Mouse (Mus musculus) liver (tissue): ENCODE data around the gene Dlx3.

Experiments used
- DNase-seq: peaks from one replicate; pipeline ENCODE4 v3.0.0-alpha.2; 2020; ENCODE audit warnings: mixed read lengths

Gene Dlx3

GRCm38 (mm10) chr11:95125366-95125948 lies 5.5 kb downstream of the Dlx3 start:
- no peak for DNase-seq

- peak; percentile 30 for DNase-seq
Measured at GRCm38 (mm10) chr11:95126272-95127245, 6.6 kb downstream of the Dlx3 start.

- no peak for DNase-seq
Measured at GRCm38 (mm10) chr11:95128359-95128758, 8.4 kb downstream of the Dlx3 start.

GRCm38 (mm10) chr11:95130668-95131252 lies 10.8 kb downstream of the Dlx3 start:
- no peak for DNase-seq

GRCm38 (mm10) chr11:95133321-95133720 lies 13.4 kb downstream of the Dlx3 start:
- no peak for DNase-seq

GRCm38 (mm10) chr11:95137281-95137680 lies 17.4 kb downstream of the Dlx3 start:
- DNase-seq, result no peak

- no peak for DNase-seq
Measured at GRCm38 (mm10) chr11:95139871-95140270, 20.0 kb downstream of the Dlx3 start.

GRCm38 (mm10) chr11:95142258-95142657 lies 22.3 kb downstream of the Dlx3 start:
- DNase-seq, result no peak

GRCm38 (mm10) chr11:95142980-95143575 lies 23.2 kb downstream of the Dlx3 start:
- DNase-seq, result peak; percentile 38

- no peak for DNase-seq
Measured at GRCm38 (mm10) chr11:95143663-95144062, 23.7 kb downstream of the Dlx3 start.

GRCm38 (mm10) chr11:95144091-95144945 lies 24.4 kb downstream of the Dlx3 start:
- DNase-seq, result no peak

- DNase-seq, result no peak
Measured at GRCm38 (mm10) chr11:95144946-95145483, 25.1 kb downstream of the Dlx3 start.

GRCm38 (mm10) chr11:95145851-95146403 lies 26.0 kb downstream of the Dlx3 start, which contains the start of gene Dlx4:
Gene Dlx4, minus strand, starts transcription at chr11:95146263.
- DNase-seq, result peak; percentile 53

- no peak for DNase-seq
Measured at GRCm38 (mm10) chr11:95148754-95149153, 28.8 kb downstream of the Dlx3 start.

GRCm38 (mm10) chr11:95149462-95150268 lies 29.7 kb downstream of the Dlx3 start:
- DNase-seq, result no peak

- DNase-seq, result no peak
Measured at GRCm38 (mm10) chr11:95150269-95151049, 30.5 kb downstream of the Dlx3 start.

- DNase-seq, result no peak
Measured at GRCm38 (mm10) chr11:95153116-95153515, 33.2 kb downstream of the Dlx3 start.

GRCm38 (mm10) chr11:95153681-95154080 lies 33.8 kb downstream of the Dlx3 start:
- no peak for DNase-seq

GRCm38 (mm10) chr11:95155511-95155910 lies 35.6 kb downstream of the Dlx3 start:
- no peak for DNase-seq

GRCm38 (mm10) chr11:95157356-95157755 lies 37.4 kb downstream of the Dlx3 start:
- no peak for DNase-seq
